Mouse (Mus musculus): ENCODE data around the gene Ndst2. TPM values are rescaled to one million over a fixed set of nuclear protein-coding genes. Genes with fewer than 3 reads are reported as not detected.

Gene Ndst2
- polyA plus RNA-seq, 1 experiment from 2014 or later = 23.3 TPM

GRCm38 (mm10) chr14:20677906-20678305, 56.5 kb downstream of the Ndst2 start:
- Histone ChIP-seq H3K9ac (replicated peaks; ENCODE audit: low read length) (no peak overlapping the region), H3K4me3 (ENCODE audit: low read depth, low read length) (no peak overlapping the region), H3K4me1 (ENCODE audit: control insufficient read depth, insufficient read depth, low read length) (no peaks in the 10 kb centered on the region), H3K4me2 (ENCODE audit: low read depth, low read length) (no peak overlapping the region), H3K9me3 (replicated peaks; ENCODE audit: control insufficient read depth, low read length) (no peaks in the 10 kb centered on the region), H3K27ac (replicated peaks; ENCODE audit: low read depth, low read length) (no peak overlapping the region), H3K27me3 (ENCODE audit: control insufficient read depth, insufficient read depth, low read length) (no peaks in the 10 kb centered on the region), H3K36me3 (replicated peaks; ENCODE audit: control insufficient read depth, insufficient read depth, low read depth, low read length) (peaks cover 10% of the 10 kb centered on the region)
- DNase-seq (ENCODE audit: low spot score) (no peak), ATAC-seq (replicated peaks; ENCODE audit: insufficient number of reproducible peaks, low FRiP score, low TSS enrichment, low read depth) (no peak)
- WGBS = 94% methylated on average over 4 of the region's 4 CpGs

DNA sequence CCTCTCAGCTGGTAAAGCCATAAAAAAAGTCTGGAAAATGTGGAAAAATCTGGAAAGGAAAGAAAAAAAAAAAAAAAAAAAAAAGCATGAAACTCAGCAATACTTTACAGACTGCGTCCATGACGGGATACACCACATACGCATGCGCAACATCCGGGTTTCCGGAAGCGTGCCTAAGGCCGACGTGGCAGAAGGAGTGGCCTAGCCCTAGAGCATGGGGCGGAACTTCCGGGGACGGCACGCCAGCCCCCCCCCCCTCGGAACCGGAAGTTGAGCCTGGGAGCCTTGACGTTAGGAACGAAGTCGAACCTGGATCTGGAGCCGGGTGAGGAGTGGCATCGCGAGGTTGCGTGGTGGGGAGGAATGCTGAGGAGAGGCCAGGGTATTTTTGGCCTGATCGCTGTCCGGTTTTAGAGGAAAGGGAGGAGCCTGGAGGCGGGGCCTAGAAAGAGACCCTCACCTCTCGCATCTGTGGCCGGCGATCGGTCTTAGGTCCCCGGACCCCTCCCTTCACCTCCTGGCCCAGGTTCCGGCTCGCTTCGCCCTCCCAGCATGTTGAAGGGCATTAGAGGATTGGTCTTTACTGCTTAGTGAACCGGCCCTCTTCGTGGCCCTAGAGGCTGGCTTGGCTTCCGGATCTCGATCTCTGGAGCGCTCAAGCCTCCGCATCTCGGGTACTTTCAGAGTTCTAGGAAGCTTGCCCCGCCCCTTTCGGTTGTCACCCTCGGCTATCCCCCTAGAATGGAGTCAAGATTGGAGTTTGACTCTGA, 60.1 kb downstream of the Ndst2 start, which contains the start of gene Sec24c:
Sec24c (plus strand) TSS at position 245 of the 770 bp plus-strand sequence.
- Histone ChIP-seq H3K4me2 (ENCODE audit: low read depth, low read length) (peak within 1 kb of the TSS; percentile 74), H3K4me1 (ENCODE audit: control insufficient read depth, insufficient read depth, low read length) (no peaks in the 10 kb centered on the region), H3K27ac (replicated peaks; ENCODE audit: low read depth, low read length) (peak within 1 kb of the TSS; percentile 80), H3K4me3 (ENCODE audit: low read depth, low read length) (peak within 1 kb of the TSS; percentile 69), H3K27me3 (ENCODE audit: control insufficient read depth, insufficient read depth, low read length) (no peaks in the 10 kb centered on the region), H3K9ac (replicated peaks; ENCODE audit: low read length) (peak within 1 kb of the TSS; percentile 80), H3K9me3 (replicated peaks; ENCODE audit: control insufficient read depth, low read length) (no peaks in the 10 kb centered on the region), H3K36me3 (replicated peaks; ENCODE audit: control insufficient read depth, insufficient read depth, low read depth, low read length) (peaks cover 2% of the 10 kb centered on the region; the same call in 1 of the 2 replicates)
- ATAC-seq (replicated peaks; ENCODE audit: insufficient number of reproducible peaks, low FRiP score, low TSS enrichment, low read depth) (peak; percentile 95), DNase-seq (ENCODE audit: low spot score) (peak; percentile 100)
- under 1% methylated on average over 43 of the region's 43 CpGs for WGBS

- no peaks in the 10 kb centered on the region for H3K27me3 ChIP-seq (ENCODE audit: control insufficient read depth, insufficient read depth, low read length)
- ATAC-seq (replicated peaks; ENCODE audit: insufficient number of reproducible peaks, low FRiP score, low TSS enrichment, low read depth) = peak; percentile 51; the same call in 1 of the 2 replicates
- peaks cover 2% of the 10 kb centered on the region; the same call in 1 of the 2 replicates for H3K36me3 ChIP-seq (replicated peaks; ENCODE audit: control insufficient read depth, insufficient read depth, low read depth, low read length)
- H3K4me2 ChIP-seq (ENCODE audit: low read depth, low read length) = peak overlapping the region; percentile 37
- no peaks in the 10 kb centered on the region for H3K9me3 ChIP-seq (replicated peaks; ENCODE audit: control insufficient read depth, low read length)
- peak overlapping the region; percentile 69 for H3K4me3 ChIP-seq (ENCODE audit: low read depth, low read length)
- DNase-seq (ENCODE audit: low spot score) = no peak
- 8% methylated on average over 13 of the region's 13 CpGs for WGBS
- H3K9ac ChIP-seq (replicated peaks; ENCODE audit: low read length) = peak overlapping the region; percentile 42
- no peaks in the 10 kb centered on the region for H3K4me1 ChIP-seq (ENCODE audit: control insufficient read depth, insufficient read depth, low read length)
- H3K27ac ChIP-seq (replicated peaks; ENCODE audit: low read depth, low read length) = peak overlapping the region; percentile 16; the same call in 1 of the 2 replicates
Measured at GRCm38 (mm10) chr14:20673735-20674063, 60.7 kb downstream of the Ndst2 start.

Small RNA genes lying within 50 kb of the gene (microRNA-seq; reads per million reads assigned to microRNA genes)
- not detected for gene Mir6946 (ENCODE audit: borderline number of aligned reads)

Other genes with a start within 250 kb of the Ndst2 start
- gene Mss51, start 237.7 kb downstream of the Ndst2 start, polyA plus RNA-seq (2014; fragmentation: Nextera tagmentation; extraction: Ambion mirVana) = 0.53 and 0.66 TPM in 2 replicates
- gene Ppp3cb, start 188.0 kb downstream of the Ndst2 start, polyA plus RNA-seq (2014; fragmentation: Nextera tagmentation; extraction: Ambion mirVana) = 54.6 and 62.5 TPM in 2 replicates
- 12.6 and 14.4 TPM in 2 replicates for gene Usp54, start 93.5 kb downstream of the Ndst2 start, polyA plus RNA-seq (2014; fragmentation: Nextera tagmentation; extraction: Ambion mirVana)
- gene Myoz1, start 78.0 kb downstream of the Ndst2 start, polyA plus RNA-seq (2014; fragmentation: Nextera tagmentation; extraction: Ambion mirVana) = 0.58 and 1.2 TPM in 2 replicates
- gene Synpo2l, start 66.2 kb downstream of the Ndst2 start, polyA plus RNA-seq (2014; fragmentation: Nextera tagmentation; extraction: Ambion mirVana) = 1.6 and 2.2 TPM in 2 replicates
- 73.7 and 76.8 TPM in 2 replicates for gene Sec24c, start 60.3 kb downstream of the Ndst2 start, polyA plus RNA-seq (2014; fragmentation: Nextera tagmentation; extraction: Ambion mirVana)
- 19.9 and 21.0 TPM in 2 replicates for gene Fut11, start 39.6 kb downstream of the Ndst2 start, polyA plus RNA-seq (2014; fragmentation: Nextera tagmentation; extraction: Ambion mirVana)
- 254 and 257 TPM in 2 replicates for gene Chchd1, start 31.6 kb downstream of the Ndst2 start, polyA plus RNA-seq (2014; fragmentation: Nextera tagmentation; extraction: Ambion mirVana)
- 21.6 and 24.3 TPM in 2 replicates for gene Zswim8, start 27.0 kb downstream of the Ndst2 start, polyA plus RNA-seq (2014; fragmentation: Nextera tagmentation; extraction: Ambion mirVana)
- gene Camk2g, start 59.5 kb upstream of the Ndst2 start, polyA plus RNA-seq (2014; fragmentation: Nextera tagmentation; extraction: Ambion mirVana) = 47.1 and 58.4 TPM in 2 replicates
- 0.83 and 1.0 TPM in 2 replicates for gene Plau, start 102.1 kb upstream of the Ndst2 start, polyA plus RNA-seq (2014; fragmentation: Nextera tagmentation; extraction: Ambion mirVana)
- 40.4 and 43.8 TPM in 2 replicates for gene Vcl, start 194.8 kb upstream of the Ndst2 start, polyA plus RNA-seq (2014; fragmentation: Nextera tagmentation; extraction: Ambion mirVana)